Mouse (Mus musculus) spleen, adult 2 months (tissue): Measurements from ENCODE around the gene Gtf2ird1.

Experiments
- CTCF ChIP-seq: fragments of 200-500 bp; IDR thresholded peaks from 2 replicates; pipeline ENCODE4 v1.5.1; 2011; ENCODE audit warnings: mild to moderate bottlenecking, inconsistent platforms; ENCODE audit not compliant: insufficient read depth, insufficient read length, insufficient replicate concordance; ENCODE audit errors: extremely low read depth
- POLR2A ChIP-seq: fragments of 200-500 bp; IDR thresholded peaks from 2 replicates; pipeline ENCODE4 v1.6.1; 2011; ENCODE audit warnings: low read depth, low read length, inconsistent platforms

GRCm38 (mm10) chr5:134457371-134457770, 855 bp upstream of the Gtf2ird1 start:
- TF ChIP-seq CTCF = no peak
- TF ChIP-seq POLR2A = no peak
